Mouse (Mus musculus): ENCODE data around the gene Eif3f. TPM values are rescaled to one million over a fixed set of nuclear protein-coding genes. Genes with fewer than 3 reads are reported as not detected.

Gene Eif3f
- 100 to 1,000 TPM; 128 to 134 TPM for polyA plus RNA-seq (2017; shearing (Covaris generic))

GRCm38 (mm10) chr7:108933794-108934731 lies at the start of gene Eif3f:
TSS of gene Eif3f (plus strand) at chr7:108934417.

GRCm38 (mm10) chr7:108884906-108885305 lies 49.3 kb upstream of the Eif3f start, which contains the start of gene Olfr518:
TSS of gene Olfr518 (minus strand) at chr7:108885006.

GRCm38 (mm10) chr7:108894320-108894719 lies 39.9 kb upstream of the Eif3f start, which contains the start of gene Olfr519:
TSS of gene Olfr519 (minus strand) at chr7:108894420.

GRCm38 (mm10) chr7:108929726-108930393 lies 4.4 kb upstream of the Eif3f start, which contains the start of gene Nlrp10:
TSS of gene Nlrp10 (minus strand) at chr7:108930178.

GRCm38 (mm10) chr7:108950312-108950761 lies 16.1 kb downstream of the Eif3f start, which contains the start of gene Tub:
TSS of gene Tub (plus strand) at chr7:108950338.

Other genes with a start within 250 kb of the Eif3f start
- not detected for gene Olfr512, start 221.1 kb upstream of the Eif3f start, polyA plus RNA-seq (2017; shearing (Covaris generic))
- gene Olfr513, start 183.4 kb upstream of the Eif3f start, polyA plus RNA-seq (2017; shearing (Covaris generic)): under 1 TPM in 1 of 2 experiments, not detected in 1; 0.18 TPM
- not detected for gene Olfr514, start 108.4 kb upstream of the Eif3f start, polyA plus RNA-seq (2017; shearing (Covaris generic))
- not detected for gene Olfr516, start 83.9 kb upstream of the Eif3f start, polyA plus RNA-seq (2017; shearing (Covaris generic))
- gene Olfr517, start 62.0 kb upstream of the Eif3f start, polyA plus RNA-seq (2017; shearing (Covaris generic)): not detected
- gene Olfr518, start 49.4 kb upstream of the Eif3f start, polyA plus RNA-seq (2017; shearing (Covaris generic)): under 1 TPM; 0.24 to 0.43 TPM
- not detected for gene Olfr519, start 40.0 kb upstream of the Eif3f start, polyA plus RNA-seq (2017; shearing (Covaris generic))
- gene Nlrp10, start 4.2 kb upstream of the Eif3f start, polyA plus RNA-seq (2017; shearing (Covaris generic)): under 1 TPM in 1 of 2 experiments, not detected in 1; 0.19 TPM
- 1 to 10 TPM; 1.3 to 2.2 TPM for gene Tub, start 15.9 kb downstream of the Eif3f start, polyA plus RNA-seq (2017; shearing (Covaris generic))
- gene Ric3, start 148.9 kb downstream of the Eif3f start, polyA plus RNA-seq (2017; shearing (Covaris generic)): 1 to 10 TPM in 1 of 2 experiments, under 1 TPM in 1; 0.89 to 3.2 TPM
- gene Lmo1, start 240.8 kb downstream of the Eif3f start, polyA plus RNA-seq (2017; shearing (Covaris generic)): not detected